Mouse (Mus musculus) embryonic facial prominence, embryonic 15.5 days (tissue): Measurements from ENCODE around the gene Serpina5. TPM values are rescaled to one million over a fixed set of nuclear protein-coding genes. Genes with fewer than 3 reads are reported as not detected.

ENCODE experiments used
- ATAC-seq: fragments of 200-750 bp; cut with Nextera tagmentation; 2 replicates; pipeline ENCODE4 v1.8.0; 2017; ENCODE audit warnings: low read depth, moderate TSS enrichment; ENCODE audit not compliant: insufficient number of reproducible peaks, low FRiP score, low TSS enrichment
- H3K27ac ChIP-seq: fragments of 300-500 bp; sonication (generic); replicated peaks from 2 replicates; pipeline ENCODE4 v1.5.1; 2015; ENCODE audit warnings: mild to moderate bottlenecking, inconsistent platforms
- H3K27me3 ChIP-seq: fragments of 300-500 bp; sonication (generic); 2 replicates; pipeline ENCODE4 v1.6.1; 2015; ENCODE audit warnings: inconsistent platforms
- H3K36me3 ChIP-seq: fragments of 300-500 bp; sonication (generic); 2 replicates; pipeline ENCODE4 v1.6.1; 2015; ENCODE audit warnings: mild to moderate bottlenecking, inconsistent platforms
- H3K4me1 ChIP-seq: fragments of 300-500 bp; sonication (generic); 2 replicates; pipeline ENCODE4 v1.6.1; 2015; ENCODE audit warnings: inconsistent platforms
- H3K4me2 ChIP-seq: fragments of 300-500 bp; sonication (generic); replicated peaks from 2 replicates; pipeline ENCODE4 v1.6.1; 2015; ENCODE audit warnings: mild to moderate bottlenecking, inconsistent platforms
- H3K4me3 ChIP-seq: fragments of 300-500 bp; sonication (generic); replicated peaks from 2 replicates; pipeline ENCODE4 v1.5.1; 2015; ENCODE audit warnings: mild to moderate bottlenecking, inconsistent platforms
- H3K9ac ChIP-seq: fragments of 300-500 bp; sonication (generic); 2 replicates; pipeline ENCODE4 v1.6.1; 2015; ENCODE audit warnings: inconsistent platforms
- H3K9me3 ChIP-seq: fragments of 300-500 bp; sonication (generic); replicated peaks from 2 replicates; pipeline ENCODE4 v1.6.1; 2016; ENCODE audit warnings: inconsistent platforms
- WGBS: fragments of 180-500 bp; shearing (Covaris S2); methylation state at CpG from one replicate; pipeline ENCODE4 v1.1.7; 2015; 5-methylcytosine and 5-hydroxymethylcytosine counted together
- polyA plus RNA-seq: library from polyadenylated mRNA; unstranded; fragments of >200 nt; fragmentation: Nextera tagmentation; extraction: Ambion mirVana; gene quantifications from 2 replicates; pipeline ENCODE4 v1.2.1, GENCODE M21; 2015

Gene Serpina5
- polyA plus RNA-seq, 1 experiment from 2014 or later: not detected

DNA sequence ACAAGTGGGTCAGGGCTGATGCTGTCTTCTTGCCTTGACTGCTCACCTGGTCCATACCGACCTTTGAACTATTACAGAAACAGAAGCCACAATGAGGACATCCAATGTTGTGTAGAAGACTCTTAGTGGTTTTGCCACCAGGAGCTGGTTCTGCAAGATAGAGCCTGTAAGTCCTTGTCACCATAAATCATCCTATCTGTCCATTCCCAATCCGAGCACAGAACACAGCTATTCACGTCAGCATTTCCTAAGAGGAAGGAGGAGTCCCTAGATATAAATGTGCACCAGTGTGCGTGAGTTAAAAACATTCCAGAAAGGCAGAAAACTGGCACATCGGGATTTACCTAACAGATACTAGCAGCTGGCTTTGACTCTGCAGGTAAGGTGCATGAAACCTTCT lies 26.8 kb downstream of the Serpina5 start, which contains the start of gene Serpina3b:
Gene Serpina3b (plus strand): TSS at position 301 of the 400 bp plus-strand sequence.
- H3K36me3 ChIP-seq: no peaks in the 10 kb centered on the region
- WGBS: 83% methylated on average over 5 of the region's 5 CpGs
- no peaks in the 10 kb centered on the region for H3K27me3 ChIP-seq
- H3K4me1 ChIP-seq: no peaks in the 10 kb centered on the region
- H3K9ac ChIP-seq: no peak within 1 kb of the TSS
- no peak within 1 kb of the TSS for H3K4me2 ChIP-seq
- no peak within 1 kb of the TSS for H3K27ac ChIP-seq
- no peaks in the 10 kb centered on the region for H3K9me3 ChIP-seq
- H3K4me3 ChIP-seq: no peak within 1 kb of the TSS
- no peak for ATAC-seq

DNA sequence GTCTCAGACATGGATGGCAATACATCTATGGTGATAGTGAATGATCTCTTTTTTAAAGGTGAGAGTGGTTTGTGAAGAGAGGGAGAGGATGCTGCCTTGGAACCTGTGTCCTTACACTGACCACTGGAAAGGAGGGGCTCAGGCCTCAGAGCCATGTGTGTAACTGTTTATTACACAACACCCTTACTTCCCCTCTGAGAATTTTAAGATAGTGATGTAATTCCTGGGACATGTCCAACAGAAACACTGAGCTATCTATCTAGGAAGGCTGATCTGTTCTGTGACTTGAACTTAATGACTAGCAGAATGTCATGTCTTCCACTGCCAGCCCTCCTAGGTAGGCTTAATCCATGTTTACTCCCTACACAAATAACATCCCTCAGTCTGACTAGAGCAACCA lies 30.1 kb downstream of the Serpina5 start:
- Histone ChIP-seq H3K9ac (no peak overlapping the region), H3K36me3 (no peaks in the 10 kb centered on the region), H3K9me3 (no peaks in the 10 kb centered on the region), H3K27ac (no peak overlapping the region), H3K27me3 (no peaks in the 10 kb centered on the region), H3K4me2 (no peak overlapping the region), H3K4me1 (no peaks in the 10 kb centered on the region), H3K4me3 (no peak overlapping the region)
- no peak for ATAC-seq

DNA sequence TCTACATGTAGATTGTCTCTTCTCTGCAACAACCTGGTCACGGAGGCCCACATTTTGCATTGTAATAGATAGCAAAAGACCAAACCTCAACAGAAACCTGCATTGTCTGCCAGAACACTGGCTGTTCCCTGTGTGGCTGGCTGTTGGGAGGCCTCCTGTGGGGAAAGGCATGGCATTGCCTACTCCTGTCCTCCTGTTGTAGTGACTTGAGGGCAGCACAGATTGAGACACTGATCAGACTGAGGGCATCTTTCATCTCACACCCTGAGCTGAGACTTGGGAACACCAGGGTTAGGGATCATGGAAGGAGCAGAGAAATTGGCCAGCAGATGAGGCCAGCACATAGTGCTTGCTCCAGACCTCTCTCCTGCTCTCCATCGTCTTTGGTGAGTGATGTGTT lies 37.3 kb downstream of the Serpina5 start:
- Histone ChIP-seq H3K4me3 (no peak overlapping the region), H3K9me3 (no peaks in the 10 kb centered on the region), H3K36me3 (no peaks in the 10 kb centered on the region), H3K4me1 (no peaks in the 10 kb centered on the region), H3K27ac (no peak overlapping the region), H3K4me2 (no peak overlapping the region), H3K27me3 (no peaks in the 10 kb centered on the region), H3K9ac (no peak overlapping the region)
- 83% methylated on average over 2 of the region's 2 CpGs for WGBS
- no peak for ATAC-seq

DNA sequence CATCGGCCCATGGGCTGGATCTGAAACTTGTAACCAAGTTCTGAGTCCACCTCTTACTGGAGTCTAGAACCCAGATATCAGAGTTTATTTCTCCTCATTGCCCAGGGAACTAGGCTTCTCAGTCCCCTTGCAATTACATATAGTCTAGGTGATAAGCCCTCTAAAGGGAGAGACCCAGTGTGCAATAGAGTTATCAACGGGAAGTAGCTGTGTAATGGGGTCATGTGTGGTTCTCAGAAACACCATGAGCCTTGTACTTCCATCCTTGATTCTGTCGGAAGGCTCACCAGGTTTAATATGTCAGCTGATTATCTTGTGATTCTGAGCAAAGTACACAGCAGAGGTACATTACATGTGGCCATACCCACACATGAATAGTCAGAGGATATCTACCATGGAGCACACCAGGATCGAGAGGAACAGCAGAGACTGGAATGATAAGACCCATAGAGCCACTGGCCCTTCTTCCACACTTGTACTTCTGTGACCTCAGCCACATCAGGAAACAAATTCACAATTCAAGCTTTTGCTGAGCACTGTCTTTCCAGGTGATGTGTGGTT lies 39.7 kb downstream of the Serpina5 start:
- Histone ChIP-seq H3K9me3 (no peaks in the 10 kb centered on the region), H3K4me2 (no peak overlapping the region), H3K9ac (no peak overlapping the region), H3K4me3 (no peak overlapping the region), H3K27ac (no peak overlapping the region), H3K36me3 (no peaks in the 10 kb centered on the region), H3K4me1 (no peaks in the 10 kb centered on the region), H3K27me3 (no peaks in the 10 kb centered on the region)
- ATAC-seq: no peak
- WGBS: 89% methylated on average over 4 of the region's 4 CpGs

DNA sequence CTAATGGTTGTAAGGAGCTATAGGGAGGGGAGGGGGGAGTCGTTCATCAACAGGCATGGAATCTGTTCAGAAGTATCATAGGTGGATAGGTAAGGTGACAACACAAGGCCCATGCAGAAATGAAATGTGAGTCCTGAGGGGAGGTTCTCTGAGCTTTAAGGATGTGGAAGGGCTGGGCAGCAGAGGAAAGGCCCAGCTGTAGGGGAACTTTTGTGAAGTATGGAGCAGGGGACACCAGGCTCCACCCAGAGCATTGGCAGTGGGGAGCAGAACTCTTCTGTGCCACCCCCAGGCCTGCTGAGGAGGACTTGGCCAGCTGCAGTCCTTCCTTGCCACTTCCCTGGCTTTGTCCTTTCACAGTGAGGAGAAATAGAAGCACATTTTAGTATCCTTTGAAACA lies 40.6 kb downstream of the Serpina5 start:
- Histone ChIP-seq H3K9ac (no peak overlapping the region), H3K4me2 (no peak overlapping the region), H3K4me3 (no peak overlapping the region), H3K27me3 (no peaks in the 10 kb centered on the region), H3K9me3 (no peaks in the 10 kb centered on the region), H3K36me3 (no peaks in the 10 kb centered on the region), H3K27ac (no peak overlapping the region), H3K4me1 (no peaks in the 10 kb centered on the region)
- 77% methylated on average over 1 of the region's 1 CpGs for WGBS
- no peak for ATAC-seq

DNA sequence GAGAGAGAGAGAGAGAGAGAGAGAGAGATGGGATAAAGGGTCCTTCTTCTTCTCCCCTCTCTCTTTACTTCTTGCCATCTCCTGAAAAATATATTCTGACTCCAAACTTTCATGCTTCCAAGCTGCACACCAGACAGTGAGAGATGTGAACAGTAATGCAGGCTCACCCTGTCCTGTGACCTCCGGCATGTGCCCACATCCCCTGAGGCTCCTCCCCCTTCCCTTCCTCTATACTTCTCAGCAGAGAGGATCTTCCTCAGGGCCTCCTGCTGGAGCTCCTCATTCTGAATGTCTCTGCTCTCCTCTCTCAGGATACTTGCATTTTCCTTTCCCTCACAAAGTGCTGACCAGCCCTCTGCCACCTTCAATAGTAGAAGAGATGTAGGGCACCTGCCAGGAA lies 41.5 kb downstream of the Serpina5 start:
- H3K4me2 ChIP-seq: no peak overlapping the region
- H3K9ac ChIP-seq: no peak overlapping the region
- H3K9me3 ChIP-seq: no peaks in the 10 kb centered on the region
- no peak for ATAC-seq
- 45% methylated on average over 1 of the region's 1 CpGs for WGBS
- H3K27ac ChIP-seq: no peak overlapping the region
- H3K27me3 ChIP-seq: no peaks in the 10 kb centered on the region
- no peaks in the 10 kb centered on the region for H3K36me3 ChIP-seq
- H3K4me1 ChIP-seq: no peaks in the 10 kb centered on the region
- no peak overlapping the region for H3K4me3 ChIP-seq

DNA sequence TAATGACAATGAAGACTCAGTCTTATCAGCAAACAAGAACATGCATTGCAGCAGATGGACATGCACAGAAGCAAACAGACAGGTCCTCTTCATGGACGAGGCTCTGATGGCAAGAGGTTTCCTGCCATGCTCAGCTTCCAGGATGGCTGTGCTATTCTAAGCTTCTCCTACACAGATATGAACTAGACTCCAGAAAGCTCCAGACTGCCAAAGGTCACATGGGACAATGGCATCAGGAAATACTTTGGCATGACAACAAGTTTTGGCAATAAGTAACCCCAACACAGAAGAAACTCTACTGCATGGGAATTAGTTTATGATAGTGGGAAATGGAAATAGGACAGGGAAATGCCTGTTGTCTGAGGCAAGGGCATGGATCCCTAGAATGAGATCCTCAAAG lies 42.4 kb downstream of the Serpina5 start:
- H3K9ac ChIP-seq: no peak overlapping the region
- no peak overlapping the region for H3K4me2 ChIP-seq
- no peaks in the 10 kb centered on the region for H3K36me3 ChIP-seq
- H3K27me3 ChIP-seq: no peaks in the 10 kb centered on the region
- WGBS: 64% methylated on average over 1 of the region's 1 CpGs
- H3K9me3 ChIP-seq: no peaks in the 10 kb centered on the region
- no peak for ATAC-seq
- no peak overlapping the region for H3K27ac ChIP-seq
- H3K4me1 ChIP-seq: no peaks in the 10 kb centered on the region
- H3K4me3 ChIP-seq: no peak overlapping the region

DNA sequence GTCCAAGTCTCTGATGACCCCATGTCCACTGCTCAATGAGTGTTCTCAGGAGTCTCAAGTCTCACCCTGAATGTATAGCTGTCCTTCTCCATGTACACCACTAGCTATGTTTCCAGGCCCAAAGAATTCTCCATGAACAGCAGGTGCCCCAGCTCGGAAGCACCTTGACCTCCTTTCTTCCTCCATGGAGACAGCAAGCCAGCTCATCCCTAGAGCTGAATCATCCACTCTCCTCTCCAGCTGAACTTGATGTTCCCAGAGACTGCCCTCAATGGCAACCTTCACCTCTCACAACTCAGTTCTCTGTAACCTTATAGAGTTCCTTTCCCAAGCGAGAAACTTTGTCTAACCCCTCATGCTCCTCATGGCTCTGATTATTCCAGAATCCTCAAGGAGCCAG lies 44.7 kb downstream of the Serpina5 start:
- Histone ChIP-seq H3K36me3 (no peaks in the 10 kb centered on the region), H3K27me3 (no peaks in the 10 kb centered on the region), H3K4me2 (no peak overlapping the region), H3K4me1 (no peaks in the 10 kb centered on the region), H3K27ac (no peak overlapping the region), H3K4me3 (no peak overlapping the region), H3K9me3 (no peaks in the 10 kb centered on the region), H3K9ac (no peak overlapping the region)
- ATAC-seq: no peak
- 81% methylated on average over 2 of the region's 2 CpGs for WGBS

DNA sequence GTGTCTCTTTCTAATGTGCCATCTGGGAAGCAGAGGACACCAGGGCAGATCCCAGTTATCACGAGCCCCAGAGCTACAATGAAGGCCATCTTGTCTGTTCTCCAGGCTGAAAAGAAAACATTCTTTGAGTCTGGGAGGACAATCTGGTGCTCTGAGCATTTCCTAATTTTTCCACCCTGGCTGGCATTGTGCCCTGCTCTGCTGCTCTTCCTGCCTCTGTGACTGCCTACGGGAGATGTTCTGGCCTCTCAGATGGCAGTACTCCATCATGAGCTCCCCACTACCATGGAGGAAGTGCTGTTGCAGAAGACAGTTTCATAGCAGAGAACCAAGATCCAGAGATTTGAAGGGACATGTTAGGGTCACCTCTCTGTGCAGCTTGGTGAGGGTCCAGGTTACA lies 51.1 kb downstream of the Serpina5 start:
- no peak overlapping the region for H3K4me3 ChIP-seq
- H3K9ac ChIP-seq: no peak overlapping the region
- 68% methylated on average over 2 of the region's 2 CpGs for WGBS
- H3K9me3 ChIP-seq: no peaks in the 10 kb centered on the region
- no peaks in the 10 kb centered on the region for H3K4me1 ChIP-seq
- H3K4me2 ChIP-seq: no peak overlapping the region
- no peak for ATAC-seq
- H3K27ac ChIP-seq: no peak overlapping the region
- no peaks in the 10 kb centered on the region for H3K36me3 ChIP-seq
- no peaks in the 10 kb centered on the region for H3K27me3 ChIP-seq

DNA sequence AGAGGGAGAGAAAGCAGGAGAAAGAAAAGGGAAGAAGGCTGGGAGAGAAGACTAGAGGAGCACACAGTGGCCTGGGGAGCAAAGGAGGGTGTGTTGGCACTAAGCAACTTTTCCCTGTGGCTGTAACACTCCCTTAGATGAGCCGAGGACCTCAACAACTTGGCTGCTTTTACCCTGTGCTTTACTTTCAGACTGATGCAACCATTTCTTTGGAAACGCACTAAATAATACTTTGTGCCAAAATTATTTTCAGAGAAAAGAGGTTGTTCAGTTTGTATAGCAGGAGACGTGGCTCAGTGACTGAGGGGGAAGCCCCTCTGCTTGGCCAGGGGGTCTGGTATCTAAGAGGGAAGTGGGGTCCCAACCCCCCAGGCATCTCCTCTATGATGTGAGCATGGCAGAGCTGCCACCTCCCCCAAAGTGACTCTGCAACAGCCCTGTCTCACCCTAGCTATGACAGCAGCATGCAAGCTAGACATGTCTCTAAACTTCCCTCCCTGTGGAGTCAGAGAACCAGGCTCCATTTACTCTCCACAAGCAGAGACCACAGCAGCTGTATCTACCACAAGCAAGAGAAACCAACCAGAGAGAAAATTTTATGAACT lies 52.2 kb downstream of the Serpina5 start:
- no peaks in the 10 kb centered on the region for H3K27me3 ChIP-seq
- no peaks in the 10 kb centered on the region for H3K4me1 ChIP-seq
- no peak overlapping the region for H3K4me2 ChIP-seq
- H3K36me3 ChIP-seq: no peaks in the 10 kb centered on the region
- ATAC-seq: no peak
- no peak overlapping the region for H3K27ac ChIP-seq
- no peak overlapping the region for H3K9ac ChIP-seq
- H3K9me3 ChIP-seq: no peaks in the 10 kb centered on the region
- H3K4me3 ChIP-seq: no peak overlapping the region
- 71% methylated on average over 3 of the region's 3 CpGs for WGBS

DNA sequence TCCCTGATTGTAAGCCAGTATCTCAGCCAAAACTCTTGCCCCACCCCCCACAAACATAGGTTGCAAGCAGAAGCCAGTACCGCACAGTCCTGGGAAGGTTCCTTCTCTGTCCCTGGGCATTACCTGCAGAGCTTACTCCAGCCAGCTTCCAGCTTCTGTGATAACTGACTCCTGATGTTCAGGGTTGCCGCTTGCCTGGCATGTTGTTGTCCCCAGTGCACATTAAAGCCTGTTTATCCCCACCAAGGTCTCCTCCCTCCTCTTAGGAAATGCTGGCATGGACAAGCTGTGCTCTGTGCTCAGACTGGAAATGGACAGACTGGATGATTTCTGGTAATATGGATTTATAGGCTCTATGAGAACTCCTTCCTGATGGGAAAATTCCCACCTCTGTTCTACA lies 52.7 kb downstream of the Serpina5 start, which contains the start of gene Serpina3c:
Gene Serpina3c (minus strand): TSS at position 215 of the 400 bp plus-strand sequence.
- 79% methylated on average over 2 of the region's 2 CpGs for WGBS
- no peak within 1 kb of the TSS for H3K27ac ChIP-seq
- no peak within 1 kb of the TSS for H3K4me2 ChIP-seq
- no peaks in the 10 kb centered on the region for H3K4me1 ChIP-seq
- H3K4me3 ChIP-seq: no peak within 1 kb of the TSS
- no peak for ATAC-seq
- no peaks in the 10 kb centered on the region for H3K27me3 ChIP-seq
- no peak within 1 kb of the TSS for H3K9ac ChIP-seq
- H3K36me3 ChIP-seq: no peaks in the 10 kb centered on the region
- no peaks in the 10 kb centered on the region for H3K9me3 ChIP-seq
